Mouse (Mus musculus): ENCODE results near the gene Vasn.

DNA sequence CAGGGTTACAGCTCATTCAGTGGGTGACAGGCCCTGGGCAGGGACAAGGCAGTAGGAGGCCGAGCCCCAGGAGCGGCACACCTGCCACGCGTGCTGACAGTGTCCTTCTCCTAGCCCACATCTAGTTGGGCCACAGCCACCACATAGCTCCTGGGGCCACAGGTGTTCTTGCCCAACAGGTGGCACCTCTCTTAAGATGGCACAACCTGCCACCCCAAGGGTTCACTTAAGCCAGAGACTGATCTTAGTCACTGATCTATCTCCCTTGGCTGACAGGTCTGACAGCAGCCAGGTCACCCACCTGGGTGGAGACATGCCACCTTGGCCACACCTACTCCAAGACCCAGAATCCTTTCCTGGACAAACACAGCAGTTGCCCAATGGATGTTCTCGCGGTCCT is 3.2 kb downstream of the Vasn start:
- no peak for TF ChIP-seq CTCF (IDR thresholded peaks at IDR 0.05; ENCODE audit: low read depth, low read length)
- TF ChIP-seq POLR2A (IDR thresholded peaks at IDR 0.05; ENCODE audit: borderline replicate concordance, low read depth, low read length): no peak
